Mouse (Mus musculus) forebrain, embryonic 12.5 days (tissue): ENCODE data around the gene Slc10a4. TPM values are rescaled to one million over a fixed set of nuclear protein-coding genes. Genes with fewer than 3 reads are reported as not detected.
"Not testable (repeated sequence)": the region's sequence is repeated elsewhere in the genome, so short reads cannot be mapped to it uniquely, and the experiment has no call there.

ENCODE experiments used
- ATAC-seq: fragments of 200-750 bp; cut with Nextera tagmentation; 2 replicates; pipeline ENCODE4 v1.8.0; 2017; ENCODE audit warnings: moderate TSS enrichment; ENCODE audit not compliant: low FRiP score
- H3K27ac ChIP-seq: fragments of 300-500 bp; sonication (generic); 2 replicates; pipeline ENCODE4 v1.5.1; 2016; ENCODE audit warnings: mild to moderate bottlenecking
- H3K27me3 ChIP-seq: fragments of 300-500 bp; sonication (generic); 2 replicates; pipeline ENCODE4 v1.6.1; 2016; ENCODE audit warnings: mild to moderate bottlenecking
- H3K36me3 ChIP-seq: fragments of 300-500 bp; sonication (generic); replicated peaks from 2 replicates; pipeline ENCODE4 v1.6.1; 2016; ENCODE audit warnings: mild to moderate bottlenecking
- H3K4me1 ChIP-seq: fragments of 300-500 bp; sonication (generic); 2 replicates; pipeline ENCODE4 v1.6.1; 2016
- H3K4me2 ChIP-seq: fragments of 300-500 bp; sonication (generic); 2 replicates; pipeline ENCODE4 v1.6.1; 2016; ENCODE audit warnings: mild to moderate bottlenecking, moderate library complexity
- H3K4me3 ChIP-seq: fragments of 300-500 bp; sonication (generic); replicated peaks from 2 replicates; pipeline ENCODE4 v1.5.1; 2016; ENCODE audit warnings: mild to moderate bottlenecking
- H3K9ac ChIP-seq: fragments of 300-500 bp; sonication (generic); 2 replicates; pipeline ENCODE4 v1.6.1; 2016; ENCODE audit warnings: mild to moderate bottlenecking
- H3K9me3 ChIP-seq: fragments of 300-500 bp; sonication (generic); 2 replicates; pipeline ENCODE4 v1.6.1; 2016
- WGBS: fragments of 180-500 bp; shearing (Covaris S2); methylation state at CpG from one replicate; pipeline ENCODE4 v1.1.7; 2016; 5-methylcytosine and 5-hydroxymethylcytosine counted together
- polyA plus RNA-seq: library from polyadenylated mRNA; unstranded; fragments of >200 nt; fragmentation: Nextera tagmentation; extraction: Ambion mirVana; gene quantifications from 2 replicates; pipeline ENCODE4 v1.2.1, GENCODE M21; 2016

Slc10a4 gene
- polyA plus RNA-seq, 1 experiment from 2014 or later: 12.7 TPM

DNA sequence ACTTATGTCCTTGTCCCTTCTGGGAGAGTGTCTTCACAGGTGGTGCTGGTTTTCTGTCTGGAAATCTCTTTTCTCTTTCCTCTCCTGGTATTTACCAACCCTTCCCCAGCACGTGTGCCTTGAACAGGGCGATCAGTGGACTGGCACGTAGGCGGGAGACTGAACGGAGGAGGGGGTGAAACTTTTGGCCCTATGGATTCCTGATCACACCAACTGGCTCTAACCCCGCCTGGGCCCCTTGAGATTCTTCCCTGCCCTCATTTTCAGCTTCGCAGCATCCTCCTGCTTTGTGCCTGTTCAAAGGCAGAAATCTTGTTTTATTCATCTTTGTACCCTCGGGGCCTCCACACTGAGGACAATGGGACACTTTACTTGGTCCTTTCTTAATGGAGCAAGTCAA is 12.3 kb upstream of the Slc10a4 start:
- H3K36me3 ChIP-seq: no peaks in the 10 kb centered on the region
- H3K27me3 ChIP-seq: 0 out of 2 replicates have a peak, but pooled peaks cover 4% of the 10 kb centered on the region
- WGBS: 26% methylated on average over 8 of the region's 8 CpGs
- no peak overlapping the region for H3K4me2 ChIP-seq
- H3K27ac ChIP-seq: 0 out of 2 replicates have a peak overlapping the region, but pooled peaks have one; percentile 14
- H3K4me1 ChIP-seq: peaks cover 15% of the 10 kb centered on the region
- no peak overlapping the region for H3K9ac ChIP-seq
- H3K9me3 ChIP-seq: no peaks in the 10 kb centered on the region
- H3K4me3 ChIP-seq: no peak overlapping the region
- 0 out of 2 replicates have a peak, but pooled peaks have one; percentile 27 for ATAC-seq

DNA sequence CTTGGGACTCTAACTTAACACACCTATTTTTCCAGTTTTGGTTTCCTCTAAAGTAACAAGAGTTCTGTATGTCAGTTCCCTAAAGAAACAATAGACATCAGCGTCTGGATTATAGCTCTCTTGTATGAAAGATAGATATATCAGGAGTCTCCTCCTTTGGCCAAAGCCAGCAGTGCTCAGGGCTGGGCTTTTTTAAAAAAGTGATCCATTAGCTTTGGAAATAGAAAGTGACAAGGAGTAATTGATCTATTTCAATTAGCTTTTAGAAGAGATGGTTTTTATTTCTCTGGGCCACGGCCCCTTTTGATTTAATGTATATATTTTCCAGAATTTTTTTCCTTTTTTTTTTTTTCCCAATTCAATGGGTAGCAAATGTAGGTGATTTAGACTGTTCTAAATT is 11.8 kb upstream of the Slc10a4 start:
- Histone ChIP-seq H3K4me2 (no peak overlapping the region), H3K27ac (0 out of 2 replicates have a peak overlapping the region, but pooled peaks have one; percentile 14), H3K36me3 (no peaks in the 10 kb centered on the region), H3K4me1 (peaks cover 15% of the 10 kb centered on the region), H3K9me3 (no peaks in the 10 kb centered on the region), H3K9ac (no peak overlapping the region), H3K4me3 (no peak overlapping the region), H3K27me3 (0 out of 2 replicates have a peak, but pooled peaks cover 4% of the 10 kb centered on the region)
- 70% methylated on average over 2 of the region's 2 CpGs for WGBS
- ATAC-seq: no peak

DNA sequence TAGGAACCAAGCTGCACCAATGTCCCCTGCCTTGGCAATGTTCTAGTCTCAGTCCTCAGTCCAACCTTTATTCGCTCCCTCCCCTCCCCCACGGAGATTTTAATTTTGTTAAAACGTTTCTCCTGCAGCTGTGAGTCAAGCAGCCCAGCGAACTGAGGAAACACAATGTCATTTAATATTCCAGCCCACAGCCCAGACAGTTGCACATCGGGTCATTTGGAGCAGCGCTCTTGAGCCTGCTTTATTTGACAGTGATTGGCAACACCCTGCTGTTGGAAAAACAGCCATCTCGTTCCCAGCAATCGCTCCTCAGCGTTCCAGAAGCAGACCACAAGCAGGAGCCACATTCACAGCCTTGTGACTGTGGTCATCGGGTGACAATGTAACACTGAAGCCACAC is 11.3 kb upstream of the Slc10a4 start:
- WGBS: 23% methylated on average over 10 of the region's 10 CpGs
- H3K27me3 ChIP-seq: 0 out of 2 replicates have a peak, but pooled peaks cover 4% of the 10 kb centered on the region
- H3K36me3 ChIP-seq: no peaks in the 10 kb centered on the region
- H3K9me3 ChIP-seq: no peaks in the 10 kb centered on the region
- no peak overlapping the region for H3K4me3 ChIP-seq
- peaks cover 15% of the 10 kb centered on the region for H3K4me1 ChIP-seq
- ATAC-seq: peak; percentile 73
- 0 out of 2 replicates have a peak overlapping the region, but pooled peaks have one; percentile 0 for H3K27ac ChIP-seq
- no peak overlapping the region for H3K9ac ChIP-seq
- H3K4me2 ChIP-seq: peak overlapping the region; percentile 25; the same call in 1 of the 2 replicates

DNA sequence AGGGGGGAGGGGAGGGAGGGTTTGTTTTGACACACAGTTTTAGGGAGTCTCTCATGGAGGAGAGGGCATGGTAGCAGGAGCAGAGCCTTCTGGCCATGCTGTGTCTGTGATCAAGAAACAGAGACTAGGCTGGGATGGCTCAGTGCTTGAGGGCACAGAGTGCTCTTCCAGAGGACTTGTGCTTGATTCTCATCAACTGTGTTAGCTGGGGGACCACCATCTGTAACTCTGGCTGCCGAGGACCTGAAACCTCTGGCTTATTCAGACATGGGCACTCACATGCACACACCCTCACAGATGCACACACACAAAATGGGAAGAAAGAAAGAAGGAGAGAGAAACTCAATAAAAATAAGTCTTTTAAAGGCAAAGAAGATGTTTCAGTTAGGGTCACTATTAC is 8.1 kb upstream of the Slc10a4 start:
- not testable (repeated sequence) for H3K4me3 ChIP-seq, H3K36me3 ChIP-seq, H3K27ac ChIP-seq, ATAC-seq, H3K9me3 ChIP-seq, H3K4me2 ChIP-seq, H3K27me3 ChIP-seq, H3K9ac ChIP-seq
- H3K4me1 ChIP-seq: peaks cover 15% of the 10 kb centered on the region
- 90% methylated on average over 1 of the region's 1 CpGs for WGBS

DNA sequence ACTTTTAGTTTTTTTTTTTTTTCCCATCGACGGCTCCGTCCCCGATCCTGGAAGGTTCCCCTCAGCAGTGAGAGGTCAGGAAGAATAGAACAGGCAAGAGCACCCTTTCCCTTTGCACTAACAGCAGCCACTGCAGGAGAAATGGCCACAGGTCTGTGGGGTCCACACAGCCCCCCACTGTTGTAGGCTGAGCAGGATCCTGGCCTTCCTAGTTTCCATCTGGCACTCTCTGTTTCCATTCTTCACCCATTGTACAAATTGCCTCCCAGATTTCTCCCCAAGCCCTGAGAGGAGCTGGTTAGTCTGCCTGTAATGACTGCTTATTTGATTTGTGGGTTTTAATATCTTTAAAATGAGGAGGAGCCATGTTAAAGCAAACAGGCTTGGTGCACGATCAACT is 2.6 kb upstream of the Slc10a4 start:
- 88% methylated on average over 5 of the region's 5 CpGs for WGBS
- H3K4me1 ChIP-seq: peaks cover 7% of the 10 kb centered on the region; the same call in 1 of the 2 replicates
- no peak overlapping the region for H3K27ac ChIP-seq
- H3K27me3 ChIP-seq: peaks cover 34% of the 10 kb centered on the region
- H3K4me2 ChIP-seq: no peak overlapping the region
- H3K36me3 ChIP-seq: no peaks in the 10 kb centered on the region
- no peak overlapping the region for H3K4me3 ChIP-seq
- no peak for ATAC-seq
- H3K9ac ChIP-seq: no peak overlapping the region
- H3K9me3 ChIP-seq: no peaks in the 10 kb centered on the region

DNA sequence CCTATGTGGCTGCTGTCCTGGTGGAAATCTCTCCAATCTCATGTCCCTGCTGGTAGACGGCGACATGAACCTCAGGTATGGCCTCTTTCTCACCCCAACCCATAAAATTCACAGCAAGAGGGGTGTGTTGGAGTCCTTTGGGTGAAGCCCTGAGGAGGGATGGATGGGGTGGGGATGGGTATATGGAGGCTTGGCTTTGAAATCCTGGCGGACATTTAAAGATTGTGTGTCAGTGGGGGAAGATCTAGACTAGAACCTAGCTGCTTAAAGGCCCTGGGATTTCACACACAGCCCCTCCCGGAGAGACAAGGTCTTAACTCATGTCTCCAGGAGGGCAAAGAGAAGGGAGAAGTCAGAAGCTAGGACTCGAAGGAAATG is 888 bp downstream of the Slc10a4 start:
- ATAC-seq: no peak; the same call in 1 of the 2 replicates
- peak overlapping the region; percentile 51; the same call in 1 of the 2 replicates for H3K9ac ChIP-seq
- WGBS: 55% methylated on average over 5 of the region's 5 CpGs
- H3K4me3 ChIP-seq: peak overlapping the region; percentile 44
- peak overlapping the region; percentile 70 for H3K4me2 ChIP-seq
- no peaks in the 10 kb centered on the region for H3K9me3 ChIP-seq
- no peak overlapping the region for H3K27ac ChIP-seq
- H3K36me3 ChIP-seq: no peaks in the 10 kb centered on the region
- H3K27me3 ChIP-seq: peaks cover 40% of the 10 kb centered on the region
- H3K4me1 ChIP-seq: peaks cover 7% of the 10 kb centered on the region; the same call in 1 of the 2 replicates

DNA sequence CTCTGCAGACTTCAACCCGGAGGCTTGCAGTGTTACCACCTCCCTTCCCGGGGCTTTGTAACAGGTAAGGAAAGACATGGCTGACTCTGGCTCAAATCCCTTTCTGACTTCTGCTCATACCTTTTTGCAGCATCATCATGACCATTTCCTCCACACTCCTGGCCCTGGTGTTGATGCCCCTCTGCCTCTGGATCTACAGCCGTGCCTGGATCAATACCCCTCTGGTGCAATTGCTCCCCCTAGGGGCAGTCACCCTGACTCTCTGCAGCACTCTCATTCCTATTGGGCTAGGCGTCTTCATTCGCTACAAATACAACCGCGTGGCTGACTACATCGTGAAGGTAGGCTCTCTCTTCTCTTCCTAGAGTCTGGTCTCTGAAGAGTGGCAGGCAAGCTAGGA is 1.5 kb downstream of the Slc10a4 start:
- H3K27me3 ChIP-seq: peaks cover 47% of the 10 kb centered on the region
- not testable (repeated sequence) for H3K4me3 ChIP-seq, H3K9me3 ChIP-seq, H3K9ac ChIP-seq, H3K4me1 ChIP-seq, H3K4me2 ChIP-seq, ATAC-seq, H3K27ac ChIP-seq, H3K36me3 ChIP-seq
- WGBS: 42% methylated on average over 8 of the region's 8 CpGs

DNA sequence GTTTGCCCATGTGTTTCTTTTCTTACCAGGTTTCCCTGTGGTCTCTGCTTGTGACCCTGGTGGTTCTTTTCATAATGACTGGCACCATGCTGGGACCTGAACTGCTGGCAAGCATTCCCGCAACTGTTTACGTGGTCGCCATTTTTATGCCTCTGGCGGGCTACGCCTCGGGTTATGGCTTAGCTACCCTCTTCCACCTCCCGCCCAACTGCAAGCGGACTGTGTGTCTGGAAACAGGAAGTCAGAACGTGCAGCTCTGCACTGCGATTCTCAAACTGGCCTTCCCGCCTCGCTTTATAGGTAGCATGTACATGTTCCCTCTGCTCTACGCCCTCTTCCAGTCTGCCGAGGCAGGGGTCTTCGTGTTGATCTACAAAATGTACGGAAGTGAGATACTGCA is 5.1 kb downstream of the Slc10a4 start:
- WGBS: 93% methylated on average over 16 of the region's 16 CpGs
- H3K4me3 ChIP-seq, H3K9me3 ChIP-seq, H3K36me3 ChIP-seq, H3K27ac ChIP-seq, H3K4me2 ChIP-seq, H3K9ac ChIP-seq, ATAC-seq: not testable (repeated sequence)
- Histone ChIP-seq H3K27me3 (peaks cover 52% of the 10 kb centered on the region), H3K4me1 (peaks cover 15% of the 10 kb centered on the region)

DNA sequence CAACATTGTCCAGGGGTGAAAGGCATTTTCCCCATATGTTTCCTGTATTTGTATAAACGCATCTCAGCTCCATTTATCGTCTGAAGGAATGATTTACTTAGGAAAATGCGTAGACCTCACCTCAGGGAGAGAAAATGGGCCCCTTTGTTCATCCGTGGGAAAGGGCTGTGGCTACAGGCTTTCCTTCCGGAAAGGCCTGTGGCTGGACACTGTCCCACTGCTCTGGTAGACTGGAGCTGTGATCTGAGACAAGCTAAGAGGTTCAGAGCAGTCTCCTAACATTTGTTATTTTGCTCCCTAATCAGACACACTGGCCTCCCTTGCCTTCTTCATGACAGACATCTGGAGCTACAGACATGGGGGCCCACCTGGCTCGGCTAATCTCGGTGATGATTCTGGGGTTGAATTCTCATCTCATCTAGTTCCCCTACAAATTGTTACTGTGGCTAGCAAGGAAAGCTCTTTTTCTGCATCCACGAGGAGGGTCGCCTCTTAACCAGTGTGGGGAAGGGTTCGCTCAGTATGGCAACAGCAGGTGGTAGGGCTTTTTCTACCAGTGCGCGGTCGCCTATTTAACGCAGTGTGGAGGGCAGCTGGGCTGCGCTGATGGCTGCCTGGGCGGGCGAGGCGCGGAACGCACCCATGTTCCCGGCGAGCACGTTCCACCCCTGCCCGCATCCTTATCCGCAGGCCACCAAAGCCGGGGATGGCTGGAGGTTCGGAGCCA is 6.4 kb downstream of the Slc10a4 start:
- peak overlapping the region; percentile 81 for H3K4me2 ChIP-seq
- peak overlapping the region; percentile 44 for H3K4me3 ChIP-seq
- H3K27me3 ChIP-seq: peaks cover 39% of the 10 kb centered on the region
- H3K9ac ChIP-seq, H3K36me3 ChIP-seq, H3K27ac ChIP-seq, H3K9me3 ChIP-seq: not testable (repeated sequence)
- WGBS: 24% methylated on average over 26 of the region's 27 CpGs
- ATAC-seq: peak; percentile 70
- H3K4me1 ChIP-seq: peaks cover 10% of the 10 kb centered on the region

DNA sequence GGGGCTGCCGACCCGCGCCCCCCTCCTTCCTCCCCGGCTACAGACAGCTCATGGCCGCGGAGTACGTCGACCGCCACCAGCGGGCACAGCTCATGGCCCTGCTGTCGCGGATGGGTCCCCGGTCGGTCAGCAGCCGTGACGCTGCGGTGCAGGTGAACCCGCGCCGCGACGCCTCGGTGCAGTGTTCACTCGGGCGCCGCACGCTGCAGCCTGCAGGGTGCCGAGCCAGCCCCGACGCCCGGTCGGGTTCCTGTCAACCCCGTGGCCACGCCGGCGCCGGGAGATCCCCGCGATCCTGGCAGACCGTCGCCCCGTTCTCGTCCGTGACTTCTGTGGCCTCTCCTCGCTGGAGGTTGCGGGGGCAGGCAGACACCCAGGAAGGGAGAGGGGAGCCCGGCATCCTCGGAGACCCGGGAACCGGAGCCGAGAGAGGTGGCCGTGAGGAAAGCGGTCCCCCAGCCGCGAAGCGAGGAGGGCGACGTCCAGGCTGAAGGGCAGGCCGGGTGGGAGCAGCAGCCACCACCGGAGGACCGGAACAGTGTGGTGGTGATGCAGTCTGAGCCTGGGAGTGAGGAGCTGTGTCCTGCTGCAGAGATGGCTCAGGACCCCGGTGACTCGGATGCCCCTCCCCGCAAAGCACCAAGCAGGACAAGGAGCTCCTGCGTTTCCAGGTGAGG is 7.1 kb downstream of the Slc10a4 start:
- 1% methylated on average over 45 of the region's 65 CpGs for WGBS
- Histone ChIP-seq H3K9ac (peak overlapping the region; percentile 48; the same call in 1 of the 2 replicates), H3K4me1 (peaks cover 10% of the 10 kb centered on the region), H3K4me2 (peak overlapping the region; percentile 81), H3K27me3 (peaks cover 32% of the 10 kb centered on the region), H3K4me3 (peak overlapping the region; percentile 44)
- ATAC-seq: peak; percentile 76
- not testable (repeated sequence) for H3K9me3 ChIP-seq, H3K27ac ChIP-seq, H3K36me3 ChIP-seq

DNA sequence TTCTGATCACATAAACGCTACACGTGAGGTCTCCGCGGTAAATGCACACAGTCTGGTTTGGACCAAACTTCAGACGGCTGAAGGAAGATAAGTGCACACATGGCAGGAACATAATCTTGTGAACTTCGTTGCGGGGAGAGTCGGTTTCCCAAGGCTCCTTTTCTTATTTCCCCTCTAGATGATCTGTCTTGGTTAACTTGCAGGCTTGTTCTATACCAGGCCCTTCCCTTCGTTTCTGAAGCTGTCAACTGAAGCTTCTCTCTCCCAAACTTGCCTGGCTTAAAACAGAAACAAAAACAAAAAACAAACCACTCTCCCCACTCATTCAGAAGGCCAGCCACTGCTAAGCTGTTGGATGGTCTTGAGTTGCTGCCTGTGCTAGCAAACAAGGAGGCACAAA is 8.1 kb downstream of the Slc10a4 start:
- no peak for ATAC-seq

DNA sequence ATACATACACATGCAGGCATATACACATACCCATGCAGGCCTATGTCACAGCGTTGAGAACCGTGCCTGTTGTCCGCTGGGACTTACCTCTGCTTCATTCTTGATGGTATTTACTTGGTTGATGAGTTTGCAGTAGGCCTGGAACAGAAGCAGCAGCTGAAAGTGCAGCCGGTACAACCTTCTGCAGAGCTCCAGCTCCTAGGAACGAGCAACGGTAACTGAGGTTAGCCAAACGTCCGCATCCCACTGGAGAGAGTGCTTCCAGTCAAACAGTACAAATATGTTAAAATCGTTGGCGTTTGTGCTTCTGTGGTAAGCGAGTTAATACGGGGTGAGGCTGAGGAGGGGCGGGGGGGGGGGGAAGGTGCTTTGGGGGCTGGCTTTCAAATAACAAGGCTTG is 17.1 kb downstream of the Slc10a4 start:
- H3K4me2 ChIP-seq: no peak overlapping the region
- peaks cover 51% of the 10 kb centered on the region for H3K36me3 ChIP-seq
- H3K4me3 ChIP-seq: no peak overlapping the region
- no peak overlapping the region for H3K9ac ChIP-seq
- WGBS: 91% methylated on average over 13 of the region's 13 CpGs
- no peaks in the 10 kb centered on the region for H3K9me3 ChIP-seq
- no peak overlapping the region for H3K27ac ChIP-seq
- H3K4me1 ChIP-seq: no peaks in the 10 kb centered on the region
- no peaks in the 10 kb centered on the region for H3K27me3 ChIP-seq
- ATAC-seq: no peak

More for the DNA sequence above, 8.1 kb downstream of the Slc10a4 start:
- Histone ChIP-seq H3K27ac (no peak overlapping the region), H3K27me3 (peaks cover 29% of the 10 kb centered on the region), H3K9me3 (no peaks in the 10 kb centered on the region), H3K4me3 (no peak overlapping the region), H3K36me3 (no peaks in the 10 kb centered on the region), H3K9ac (no peak overlapping the region), H3K4me2 (no peak overlapping the region), H3K4me1 (peaks cover 10% of the 10 kb centered on the region)
- WGBS: 52% methylated on average over 9 of the region's 9 CpGs
